Mouse (Mus musculus) urinary bladder, adult 2 months (tissue): ENCODE measurements around the gene Arhgef19. TPM values are rescaled to one million over a fixed set of nuclear protein-coding genes. Genes with fewer than 3 reads are reported as not detected.

Experiments used
- DNase-seq: peaks from one replicate; pipeline ENCODE4 v3.0.0; 2022; ENCODE audit warnings: low spot score
- polyA plus RNA-seq: library from polyadenylated mRNA; depleted of rRNA; stranded (reverse); fragments of >200 nt; gene quantifications from 2 replicates; pipeline ENCODE4 v1.2.3, GENCODE M21; 2012

Gene Arhgef19
- polyA plus RNA-seq, 1 experiment, result 8.3 TPM

DNA sequence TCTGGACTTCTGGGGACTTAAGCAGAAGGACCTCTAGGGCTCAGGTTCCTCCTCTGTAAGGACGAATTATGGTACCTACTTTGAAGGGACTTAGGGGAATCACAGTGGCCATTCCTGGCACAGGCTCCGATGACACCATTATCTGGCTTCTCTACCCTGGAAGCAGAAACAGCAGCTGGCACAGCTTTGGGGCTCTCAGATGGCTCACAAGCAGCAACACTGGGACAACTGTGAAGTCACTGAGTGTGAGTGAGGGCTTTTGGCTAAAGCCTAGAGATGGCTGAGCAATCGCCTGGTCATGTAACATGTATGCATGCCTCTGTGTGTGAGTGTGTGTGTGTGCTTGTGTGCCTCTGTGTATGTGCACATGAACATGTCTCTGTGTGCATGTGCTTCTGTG lies 2.4 kb upstream of the Arhgef19 start:
- DNase-seq, result no peak

DNA sequence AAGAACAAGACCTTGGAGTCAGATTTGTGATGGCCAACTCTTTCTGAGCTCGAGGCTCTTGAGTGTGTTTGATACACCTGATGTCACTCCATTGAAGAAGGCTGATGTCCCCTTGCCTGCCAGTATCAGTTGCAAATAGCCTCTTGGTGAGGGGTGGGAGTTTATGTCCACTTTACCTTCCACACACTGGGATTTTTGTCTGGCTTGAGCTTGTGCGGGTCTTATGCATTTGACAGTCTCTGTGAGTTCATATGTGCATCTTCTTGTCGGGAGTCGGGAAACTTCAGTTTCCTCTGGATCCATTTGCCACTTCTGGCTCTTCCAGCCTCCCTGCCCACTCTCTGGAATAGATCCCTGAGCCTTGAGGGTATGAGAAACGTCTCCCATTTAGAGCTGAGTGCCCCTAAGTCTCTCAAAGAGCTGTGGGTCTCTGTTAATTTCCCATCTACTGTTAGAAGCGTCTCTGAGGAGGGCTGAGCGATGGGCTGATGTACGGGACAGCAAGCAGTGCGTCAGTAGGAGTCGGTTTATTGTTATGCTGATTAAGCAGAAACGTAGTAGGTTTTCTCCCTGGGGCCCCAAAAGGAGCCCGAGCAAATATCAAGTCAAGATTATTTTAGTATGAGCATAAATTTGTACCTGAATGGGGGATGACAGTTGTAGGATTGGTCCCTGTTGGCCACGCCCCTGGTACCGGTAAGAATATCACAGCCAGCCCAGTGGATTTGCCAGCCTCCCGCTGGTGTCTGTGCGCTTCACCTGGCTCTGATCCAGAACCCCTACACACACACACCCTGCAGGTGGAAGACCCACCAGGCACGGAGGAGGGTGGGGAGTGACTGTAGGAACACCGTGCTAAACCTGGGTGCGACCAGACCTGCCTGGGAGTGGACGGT lies 559 bp upstream of the Arhgef19 start:
- DNase-seq, result no peak

DNA sequence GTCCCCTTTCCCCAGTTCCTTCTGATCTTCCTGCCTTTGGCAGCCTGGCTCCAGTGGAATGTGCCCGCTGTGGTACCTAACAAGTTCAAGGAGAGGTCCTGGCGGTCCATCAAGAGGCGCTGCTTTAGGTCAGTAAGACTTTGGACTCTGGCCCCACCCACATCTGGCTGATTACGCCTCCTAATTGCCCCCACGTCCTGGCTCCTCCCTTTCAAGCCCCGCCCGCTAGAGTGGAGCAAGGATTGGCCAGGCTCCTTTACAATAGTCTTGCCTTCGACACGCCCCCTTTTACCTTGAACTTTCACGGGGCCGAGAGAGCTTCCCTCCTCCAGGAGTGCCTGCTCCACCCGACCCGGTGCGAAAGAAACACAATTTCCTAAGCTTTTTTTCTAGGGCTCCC lies 1.3 kb downstream of the Arhgef19 start:
- no peak for DNase-seq

DNA sequence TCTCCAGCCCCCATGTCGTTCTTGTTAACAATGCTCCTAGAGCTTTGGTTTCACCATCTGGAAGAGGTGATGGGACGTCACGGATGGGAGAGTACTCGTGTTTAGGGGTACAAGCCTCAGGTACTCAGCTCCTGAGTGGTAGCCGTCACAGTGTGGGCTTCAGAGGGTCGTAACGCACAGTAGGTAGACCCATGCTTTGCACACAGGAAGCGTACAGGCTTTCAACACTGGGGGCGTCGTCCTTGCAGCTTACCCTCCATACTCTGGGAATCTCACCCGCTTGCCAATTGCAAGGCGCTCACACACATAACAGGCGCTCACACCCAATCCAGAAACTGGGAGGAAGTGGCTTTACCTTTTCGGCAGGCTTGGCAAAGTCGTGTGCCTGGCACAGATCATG lies 2.6 kb downstream of the Arhgef19 start:
- DNase-seq, result no peak

DNA sequence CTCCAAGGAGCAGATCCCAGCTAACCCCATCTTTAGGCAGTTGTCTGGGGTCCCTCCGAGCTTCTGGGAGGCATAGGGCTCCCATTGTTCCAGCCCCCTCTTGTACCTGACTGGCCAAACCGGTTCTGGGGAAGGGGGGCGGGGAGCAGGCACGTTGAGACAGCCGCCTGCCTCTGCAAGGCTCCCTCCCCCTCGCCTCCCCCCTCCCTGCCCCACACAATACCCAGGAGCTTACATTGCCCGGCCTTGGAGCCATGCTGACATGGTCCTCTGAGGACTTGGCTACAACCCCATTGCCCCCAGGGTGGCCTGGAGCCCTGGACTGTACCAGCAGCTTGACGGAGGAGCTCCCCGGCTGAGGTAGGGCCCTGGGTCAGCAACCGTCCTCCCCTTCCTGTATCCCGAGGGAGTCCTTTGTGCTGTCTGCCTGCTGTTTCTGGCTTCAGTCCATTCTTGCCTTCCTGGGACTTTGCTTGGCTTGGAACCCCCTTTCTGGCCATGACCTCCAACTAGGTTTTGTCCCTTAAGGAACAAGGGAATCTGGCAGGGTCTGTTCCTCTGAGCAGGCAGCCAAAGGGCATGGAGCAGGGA lies 3.4 kb downstream of the Arhgef19 start:
- DNase-seq, result no peak

DNA sequence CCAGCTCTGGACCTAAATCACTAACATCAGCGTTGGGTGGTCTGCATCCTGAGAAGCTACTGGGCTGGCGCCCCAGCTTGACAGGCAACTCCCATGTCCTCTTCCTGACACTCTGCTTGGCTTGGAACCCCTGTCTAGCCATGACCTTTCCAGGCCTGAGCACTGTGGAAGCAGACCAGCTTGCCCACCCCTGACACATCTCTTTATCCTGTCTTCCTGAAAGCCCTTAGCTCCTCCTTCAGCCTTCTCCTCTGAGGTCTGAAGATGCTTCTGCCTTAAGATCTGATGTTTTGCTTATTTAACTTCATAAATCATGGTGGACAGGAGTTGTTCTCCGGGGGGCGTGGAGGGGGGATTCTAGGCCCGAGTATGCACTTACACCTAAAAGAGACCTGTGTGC lies 4.3 kb downstream of the Arhgef19 start:
- DNase-seq, result no peak

DNA sequence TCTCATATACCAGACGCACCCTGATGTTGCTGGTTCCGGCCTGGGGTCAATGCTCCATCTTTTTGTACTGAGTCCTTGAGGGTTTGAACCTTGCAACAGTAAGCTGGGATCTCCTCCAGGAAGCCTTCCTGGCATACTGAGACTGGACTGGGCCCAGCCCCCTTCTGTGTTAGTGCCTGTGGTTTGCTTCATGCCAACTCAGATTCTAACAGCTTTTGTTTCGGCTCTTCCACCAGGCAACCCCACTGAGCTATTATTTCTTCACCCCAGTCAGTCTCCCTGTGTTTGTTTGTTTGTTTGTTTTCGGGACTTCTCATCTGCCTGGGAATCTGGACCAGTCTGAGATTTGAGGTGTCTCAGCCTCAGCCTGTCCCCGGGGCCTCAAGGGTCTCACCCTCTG lies 5.1 kb downstream of the Arhgef19 start:
- no peak for DNase-seq

DNA sequence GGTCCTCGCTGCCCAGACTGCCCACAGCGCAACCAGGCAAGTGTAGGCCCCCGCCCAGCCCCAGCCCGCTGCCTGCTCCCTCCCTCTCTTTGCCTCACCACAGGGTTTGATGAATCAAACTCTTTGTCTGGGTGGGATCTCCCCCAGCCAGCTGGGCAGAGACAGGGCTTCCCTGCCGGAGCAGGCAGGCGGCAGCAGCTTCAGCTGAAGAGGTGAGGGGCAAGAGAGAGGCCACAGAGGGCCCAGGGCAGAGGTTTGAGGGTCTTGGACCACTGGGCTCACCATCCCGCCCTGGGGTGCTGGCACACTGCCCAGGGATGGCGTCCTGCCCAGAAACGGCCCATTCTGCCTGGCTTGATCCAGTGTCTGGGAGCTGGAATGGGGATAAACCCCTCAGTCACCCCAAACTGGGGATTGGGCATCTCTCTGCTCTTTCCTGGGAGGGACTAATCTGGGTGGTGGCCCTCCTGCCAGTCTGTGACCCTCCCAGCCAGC lies 5.7 kb downstream of the Arhgef19 start:
- no peak for DNase-seq

DNA sequence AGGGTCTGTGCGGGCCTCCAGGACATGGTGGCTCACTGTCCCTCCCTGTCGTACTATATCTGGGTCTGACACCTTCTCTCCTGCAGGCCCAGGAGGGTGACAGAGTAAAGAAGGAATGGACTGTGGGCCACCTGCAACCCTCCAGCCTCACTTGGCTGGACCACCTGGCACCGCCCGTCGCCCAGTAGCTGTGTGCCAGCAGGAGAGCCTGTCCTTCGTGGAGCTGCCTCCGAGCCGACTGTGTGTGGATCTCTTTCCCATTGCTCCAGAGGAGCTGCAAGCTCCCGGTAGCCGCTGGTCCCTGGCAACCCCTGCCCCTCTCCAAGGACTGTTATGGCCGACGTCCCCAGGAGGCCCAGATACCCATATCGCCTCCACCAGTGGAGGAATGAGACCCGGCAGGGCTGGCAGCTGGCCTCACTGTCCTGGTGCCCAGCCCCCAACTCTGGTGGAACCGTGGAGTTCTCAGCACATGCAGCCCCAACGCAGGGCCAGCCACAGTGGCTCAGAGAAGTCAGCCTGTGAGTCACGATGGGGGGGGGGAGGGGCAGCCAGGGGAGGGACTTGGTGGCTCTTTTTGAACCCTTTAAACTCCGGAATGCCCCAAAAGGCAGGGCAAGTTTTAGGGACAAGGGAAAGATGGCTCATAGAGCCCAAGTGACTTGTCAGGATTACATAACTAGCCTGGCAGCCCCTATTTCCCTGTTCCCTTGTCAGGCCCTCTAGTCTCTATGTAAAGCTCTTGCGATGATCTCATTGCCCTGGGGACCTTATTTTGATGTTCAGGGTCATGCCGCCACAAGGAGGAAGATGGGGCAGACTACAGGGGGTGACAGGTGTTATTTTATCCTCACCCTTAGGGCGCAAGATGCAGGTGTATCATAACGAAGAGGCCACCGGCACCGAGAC lies 7.0 kb downstream of the Arhgef19 start:
- DNase-seq, result no peak

DNA sequence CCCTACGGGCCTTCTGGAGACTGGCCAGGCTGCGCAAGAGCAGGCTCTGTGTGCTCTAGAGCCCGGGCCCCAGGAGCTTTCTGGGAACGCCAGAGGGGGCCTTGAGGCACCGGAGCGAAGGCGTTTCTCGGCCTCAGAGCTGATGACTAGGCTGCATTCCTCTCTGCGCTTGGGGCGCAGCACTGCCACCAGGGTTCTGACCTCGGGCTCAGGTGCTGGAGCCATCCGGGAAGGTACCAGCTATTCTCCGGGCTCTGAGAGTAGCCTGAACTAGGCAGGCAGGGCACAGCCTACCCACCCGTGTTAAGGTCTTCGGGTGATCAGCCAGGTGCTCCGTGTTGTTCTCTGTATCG lies 7.7 kb downstream of the Arhgef19 start:
- DNase-seq, result no peak

DNA sequence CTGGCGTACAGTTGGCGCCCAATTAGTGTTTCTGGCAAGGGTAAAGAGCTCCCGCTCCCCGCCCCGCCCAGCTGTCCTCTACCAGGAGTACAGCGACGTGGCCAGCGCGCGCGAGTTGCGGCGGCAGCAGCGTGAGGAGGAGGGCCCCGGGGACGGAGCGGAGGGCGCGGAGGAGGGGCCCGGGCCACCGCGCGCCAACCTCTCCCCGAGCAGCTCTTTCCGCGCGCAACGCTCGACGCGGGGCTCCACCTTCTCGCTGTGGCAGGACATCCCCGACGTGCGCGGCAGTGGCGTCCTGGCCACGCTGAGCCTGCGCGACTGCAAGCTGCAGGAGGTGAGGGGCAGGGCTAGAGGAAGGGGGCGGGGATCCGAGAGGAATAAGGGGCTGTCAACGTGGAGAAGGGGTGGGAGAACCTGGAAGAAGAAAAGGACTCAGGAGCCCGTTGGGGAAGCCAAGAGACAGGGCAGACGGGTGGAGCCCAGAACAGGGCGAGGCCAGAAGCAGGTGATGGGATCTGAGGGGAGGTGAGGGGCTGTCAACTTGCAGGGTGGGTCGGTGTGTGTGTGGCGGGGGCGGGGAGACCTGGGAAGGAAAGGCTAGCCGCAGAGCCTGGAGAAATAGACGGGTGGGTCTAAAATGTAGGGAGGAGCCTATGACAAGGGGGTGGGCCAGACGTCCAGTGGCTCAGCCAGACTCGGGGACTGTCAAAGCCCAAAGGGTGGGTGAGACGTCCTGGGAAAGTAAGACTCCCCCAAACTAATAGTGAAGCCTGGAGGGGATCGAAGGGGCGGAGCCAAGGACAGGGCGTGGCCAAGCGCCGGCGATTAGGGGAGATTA lies 8.7 kb downstream of the Arhgef19 start:
- no peak for DNase-seq

DNA sequence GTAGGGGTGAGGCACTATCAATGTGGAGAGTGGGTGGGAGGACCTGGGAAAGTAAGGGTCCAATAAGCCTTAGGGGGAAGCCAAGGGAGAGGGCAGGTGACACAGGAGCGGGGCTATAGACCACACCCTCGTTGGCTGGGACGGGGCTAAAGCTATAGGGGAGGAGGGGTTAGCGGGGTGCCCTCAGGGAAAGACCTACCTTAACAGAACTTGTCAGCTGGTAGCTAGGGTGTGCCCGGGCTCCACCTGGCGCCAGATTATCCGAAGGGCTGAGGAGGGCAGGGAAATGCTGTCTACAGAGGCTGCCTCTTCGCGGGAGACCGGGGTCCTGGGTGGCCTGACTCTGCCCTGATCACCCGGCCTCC lies 9.3 kb downstream of the Arhgef19 start:
- no peak for DNase-seq

DNA sequence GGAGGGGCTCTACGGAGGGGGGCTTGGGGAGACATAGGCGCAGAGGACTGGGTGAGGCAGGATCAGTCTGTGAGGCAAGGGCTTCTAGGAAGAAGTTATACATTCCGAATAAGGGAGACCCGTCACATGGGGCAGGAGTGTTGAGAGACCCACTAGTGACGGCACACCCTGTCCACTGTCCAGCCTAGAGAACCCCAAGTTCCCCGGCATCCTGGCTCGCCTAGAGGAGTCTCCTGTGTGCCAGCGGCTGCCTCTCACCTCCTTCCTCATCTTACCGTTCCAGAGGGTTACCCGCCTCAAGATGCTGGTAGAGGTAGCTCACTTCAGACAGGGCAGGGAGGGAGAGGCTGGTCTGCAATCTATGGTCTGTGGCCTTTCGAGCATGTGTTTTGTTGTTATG lies 10.1 kb downstream of the Arhgef19 start:
- no peak for DNase-seq

DNA sequence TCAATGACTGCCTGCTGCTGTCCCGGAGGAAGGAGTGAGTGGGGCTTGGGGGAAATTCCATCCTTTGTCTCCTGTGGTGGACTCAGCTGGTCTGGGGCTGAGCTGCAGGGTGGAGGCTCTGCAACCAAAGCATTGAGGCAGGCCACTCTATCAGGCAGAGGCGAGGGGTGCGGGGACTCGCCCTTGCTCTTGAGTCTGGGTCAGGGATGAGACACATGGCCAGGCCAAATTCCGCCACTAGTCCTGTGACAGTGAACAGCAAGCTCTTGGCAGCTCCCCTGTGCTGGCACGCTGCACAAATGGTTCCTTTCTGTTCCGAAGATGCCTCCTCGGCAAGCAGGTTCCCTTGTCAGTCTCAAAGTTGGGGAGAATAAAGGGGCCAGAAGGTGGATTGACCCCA lies 11.8 kb downstream of the Arhgef19 start:
- no peak for DNase-seq

DNA sequence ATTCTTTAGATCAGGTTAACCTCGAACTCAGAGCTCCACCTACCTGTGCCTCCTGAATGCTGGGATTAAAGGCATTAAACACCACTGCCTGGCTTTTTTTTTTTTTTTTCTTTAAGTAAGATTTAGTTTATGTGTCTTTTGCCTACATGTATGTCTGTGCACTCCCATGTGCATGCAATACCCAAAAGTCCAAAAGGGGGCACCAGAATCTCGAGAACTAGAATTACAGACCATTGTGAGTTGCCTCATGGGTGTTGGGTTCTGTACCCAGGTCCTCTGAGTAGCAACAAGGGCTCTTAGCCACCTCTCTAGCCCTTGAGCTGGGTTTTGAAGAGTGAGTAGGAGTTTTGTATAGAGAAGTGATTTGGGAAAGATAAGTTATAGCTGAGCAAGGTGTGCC lies 13.3 kb downstream of the Arhgef19 start:
- DNase-seq, result no peak

DNA sequence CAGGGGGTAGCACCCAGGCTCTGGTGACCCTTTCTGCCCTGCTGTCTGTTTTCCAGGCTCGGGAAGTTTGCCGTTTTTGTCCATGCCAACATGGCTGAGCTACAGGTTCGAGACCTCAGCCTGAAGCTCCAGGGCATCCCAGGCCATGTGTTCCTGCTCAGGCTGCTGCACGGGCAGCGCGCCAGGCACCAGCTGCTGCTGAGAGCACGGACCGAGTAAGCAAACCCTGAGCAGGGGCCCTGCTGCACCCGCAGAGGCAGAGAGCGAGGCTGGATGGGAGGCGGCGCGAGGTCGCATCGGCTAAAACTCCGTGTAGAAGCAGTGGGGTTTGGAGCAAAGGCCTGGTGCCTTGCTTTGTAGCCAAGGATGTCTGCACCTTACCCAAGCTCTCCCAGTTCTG lies 14.9 kb downstream of the Arhgef19 start:
- no peak for DNase-seq

DNA sequence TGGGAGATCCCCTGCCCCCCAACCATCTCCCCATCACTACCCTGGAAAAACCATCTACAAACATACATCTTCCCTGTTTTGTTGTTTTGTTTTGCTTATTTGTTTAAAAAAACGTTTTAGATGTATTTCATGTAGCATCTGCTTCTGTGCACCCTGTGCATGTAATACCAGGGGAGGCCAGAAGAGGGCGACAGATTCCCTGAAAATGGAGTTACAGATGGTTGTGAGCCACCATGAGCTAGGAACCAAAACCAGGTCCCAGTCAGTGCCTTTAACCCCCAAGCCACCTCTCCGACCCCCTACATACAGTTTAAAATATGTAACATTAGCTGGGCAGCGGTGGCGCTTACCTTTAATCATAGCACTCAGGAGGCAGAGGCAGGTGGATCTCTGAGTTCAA lies 18.1 kb downstream of the Arhgef19 start:
- DNase-seq, result no peak

DNA sequence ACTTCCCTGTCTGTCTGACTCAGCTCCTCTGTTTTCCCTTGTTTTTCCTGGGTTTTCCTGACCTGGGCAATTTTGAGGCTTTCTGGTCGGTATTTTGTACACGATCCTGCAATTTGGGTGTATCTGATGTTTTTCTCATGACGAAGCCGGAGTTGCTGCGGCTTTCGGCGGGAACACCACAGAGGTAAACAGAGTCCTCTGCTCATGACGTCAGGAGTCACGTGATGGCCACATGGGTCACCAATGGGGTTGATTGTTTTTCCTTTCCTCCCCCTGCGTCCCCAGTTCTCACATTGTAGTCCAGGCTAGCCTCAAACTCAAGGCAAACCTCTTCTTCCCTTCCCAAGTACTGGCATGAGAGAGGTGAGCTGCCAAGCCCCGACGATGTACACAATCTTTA lies 20.1 kb downstream of the Arhgef19 start:
- no peak for DNase-seq

DNA sequence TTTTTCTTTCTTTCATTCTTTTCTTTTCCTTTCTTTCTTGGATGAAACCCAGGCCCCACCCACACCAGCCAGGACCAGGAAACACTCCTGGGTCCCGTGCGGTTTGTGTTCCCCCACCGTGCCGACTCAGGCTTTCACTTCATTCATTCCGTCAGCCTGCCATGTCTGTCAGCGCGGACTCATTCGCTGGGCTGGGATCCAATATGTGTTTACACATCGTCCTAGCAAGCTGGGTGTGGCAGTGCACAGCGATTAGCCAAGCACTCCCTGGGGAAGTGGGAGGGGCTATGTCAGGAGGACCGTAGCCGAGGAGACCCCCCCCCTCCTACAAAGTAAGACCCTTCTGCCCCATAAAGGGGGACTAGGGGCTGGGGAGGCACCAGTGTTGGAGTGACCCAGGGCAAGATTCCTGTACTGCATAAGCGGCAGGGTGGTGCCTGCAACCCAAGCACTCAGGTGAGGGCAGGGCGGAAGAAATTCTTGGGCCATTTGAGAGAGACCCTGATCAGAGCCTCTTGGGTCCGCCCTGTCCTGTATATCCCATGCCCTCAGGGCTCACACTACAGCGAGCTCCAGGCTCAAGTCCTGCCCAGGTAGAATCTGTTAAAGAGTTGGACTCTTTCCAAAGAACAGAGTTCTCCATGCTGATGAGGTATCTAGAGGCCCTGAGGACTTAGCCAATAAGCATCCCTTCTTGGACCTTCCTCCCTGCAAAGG lies 20.9 kb downstream of the Arhgef19 start:
- DNase-seq, result no peak

DNA sequence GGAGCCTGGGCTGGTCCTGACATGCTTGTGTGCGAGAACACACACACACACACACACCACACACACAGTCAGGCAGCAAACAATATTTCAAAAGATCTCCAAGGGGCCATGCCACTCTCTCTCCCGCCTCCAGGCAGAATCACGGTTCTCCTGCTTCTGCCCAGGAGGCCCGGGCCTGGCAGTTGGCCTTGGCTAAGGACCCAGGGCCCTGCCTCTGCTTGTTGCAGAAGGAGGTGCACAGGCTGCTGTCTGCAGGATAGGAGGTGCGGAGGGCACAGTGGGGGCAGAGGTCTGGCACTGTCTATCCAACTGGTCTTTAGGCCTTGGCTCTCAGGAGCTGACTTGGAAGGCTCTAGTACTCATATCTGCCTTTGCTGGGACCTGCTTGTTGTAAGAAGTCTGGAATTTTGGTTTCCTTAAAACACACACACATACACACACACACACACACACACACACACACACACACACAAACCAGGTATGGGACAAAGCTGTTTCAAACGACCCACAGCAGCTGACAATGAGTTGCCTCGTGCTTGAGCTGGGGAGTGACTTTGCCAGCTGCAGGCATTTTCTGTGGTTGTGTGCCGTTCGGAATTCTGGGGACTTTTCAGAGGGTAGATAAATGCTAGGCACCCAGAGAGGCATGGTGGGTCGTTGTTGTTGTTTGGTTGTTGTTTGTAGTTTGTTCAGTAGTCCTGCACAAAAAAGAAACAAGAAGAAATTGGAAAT lies 23.8 kb downstream of the Arhgef19 start:
- no peak for DNase-seq
